Mouse (Mus musculus) lung, embryonic 15.5 days (tissue): ENCODE results near the gene Slc25a41. TPM values are rescaled to one million over a fixed set of nuclear protein-coding genes. Genes with fewer than 3 reads are reported as not detected.

Source experiments
- ATAC-seq: fragments of 200-750 bp; cut with Nextera tagmentation; 2 replicates; pipeline ENCODE4 v1.8.0; 2017; ENCODE audit warnings: moderate number of reproducible peaks, borderline replicate concordance; ENCODE audit not compliant: low FRiP score, low TSS enrichment; ENCODE audit errors: extremely low read depth
- H3K27ac ChIP-seq: fragments of 300-500 bp; sonication (generic); 2 replicates; pipeline ENCODE4 v1.5.1; 2015; ENCODE audit warnings: moderate library complexity, mild to moderate bottlenecking, inconsistent platforms
- H3K27me3 ChIP-seq: fragments of 300-500 bp; sonication (generic); 2 replicates; pipeline ENCODE4 v1.6.1; 2015; ENCODE audit warnings: inconsistent platforms
- H3K36me3 ChIP-seq: fragments of 300-500 bp; sonication (generic); 2 replicates; pipeline ENCODE4 v1.6.1; 2015; ENCODE audit warnings: inconsistent platforms
- H3K4me1 ChIP-seq: fragments of 300-500 bp; sonication (generic); 2 replicates; pipeline ENCODE4 v1.6.1; 2015; ENCODE audit warnings: inconsistent platforms
- H3K4me2 ChIP-seq: fragments of 300-500 bp; sonication (generic); 2 replicates; pipeline ENCODE4 v1.6.1; 2015; ENCODE audit warnings: inconsistent platforms, mild to moderate bottlenecking, moderate library complexity
- H3K4me3 ChIP-seq: fragments of 300-500 bp; sonication (generic); 2 replicates; pipeline ENCODE4 v1.5.1; 2015; ENCODE audit warnings: mild to moderate bottlenecking, inconsistent platforms
- H3K9ac ChIP-seq: fragments of 300-500 bp; sonication (generic); 2 replicates; pipeline ENCODE4 v1.6.1; 2015; ENCODE audit warnings: inconsistent platforms
- H3K9me3 ChIP-seq: fragments of 300-500 bp; sonication (generic); 2 replicates; pipeline ENCODE4 v1.6.1; 2016; ENCODE audit warnings: inconsistent platforms
- WGBS: fragments of 180-500 bp; shearing (Covaris S2); methylation state at CpG from one replicate; pipeline ENCODE4 v1.1.7; 2015; 5-methylcytosine and 5-hydroxymethylcytosine counted together
- polyA plus RNA-seq: library from polyadenylated mRNA; unstranded; fragments of >200 nt; fragmentation: Nextera tagmentation; extraction: Ambion mirVana; gene quantifications from 2 replicates; pipeline ENCODE4 v1.2.1, GENCODE M21; 2015

Gene Slc25a41
- polyA plus RNA-seq, 1 experiment from 2014 or later: 0.12 TPM

- H3K4me3 ChIP-seq: no peak overlapping the region
- H3K4me1 ChIP-seq: peaks cover 15% of the 10 kb centered on the region
- no peak overlapping the region for H3K9ac ChIP-seq
- no peak overlapping the region for H3K4me2 ChIP-seq
- H3K27me3 ChIP-seq: no peaks in the 10 kb centered on the region
- H3K36me3 ChIP-seq: peaks cover 61% of the 10 kb centered on the region
- no peak overlapping the region for H3K27ac ChIP-seq
- 89% methylated on average over 13 of the region's 13 CpGs for WGBS
- no peak for ATAC-seq
- H3K9me3 ChIP-seq: no peaks in the 10 kb centered on the region
Observed at GRCm38 (mm10) chr17:57007137-57007905, 34.1 kb downstream of the Slc25a41 start.

- WGBS: 86% methylated on average over 7 of the region's 7 CpGs
- H3K4me1 ChIP-seq: no peaks in the 10 kb centered on the region
- ATAC-seq: no peak
Observed at GRCm38 (mm10) chr17:57003994-57004393, 37.5 kb downstream of the Slc25a41 start.

GRCm38 (mm10) chr17:57001228-57001627, 40.2 kb downstream of the Slc25a41 start:
- H3K4me3 ChIP-seq: no peak overlapping the region
- WGBS: 51% methylated on average over 8 of the region's 8 CpGs
- ATAC-seq: no peak
- no peaks in the 10 kb centered on the region for H3K9me3 ChIP-seq
- no peak overlapping the region for H3K27ac ChIP-seq
- H3K27me3 ChIP-seq: no peaks in the 10 kb centered on the region
- peaks cover 9% of the 10 kb centered on the region for H3K4me1 ChIP-seq
- H3K36me3 ChIP-seq: peaks cover 41% of the 10 kb centered on the region
- H3K9ac ChIP-seq: no peak overlapping the region
- H3K4me2 ChIP-seq: no peak overlapping the region

More at GRCm38 (mm10) chr17:57003994-57004393, 37.5 kb downstream of the Slc25a41 start:
- Histone ChIP-seq H3K9ac (no peak overlapping the region), H3K9me3 (no peaks in the 10 kb centered on the region), H3K4me2 (no peak overlapping the region), H3K4me3 (no peak overlapping the region), H3K27ac (no peak overlapping the region), H3K36me3 (peaks cover 67% of the 10 kb centered on the region), H3K27me3 (no peaks in the 10 kb centered on the region)

- H3K36me3 ChIP-seq: peaks cover 42% of the 10 kb centered on the region
Observed at GRCm38 (mm10) chr17:56999968-57000609, 41.4 kb downstream of the Slc25a41 start, which contains the start of gene Pspn. Pspn (minus strand) TSS chr17:57000018.

GRCm38 (mm10) chr17:56999414-56999813, 42.0 kb downstream of the Slc25a41 start:
- Histone ChIP-seq H3K27me3 (no peaks in the 10 kb centered on the region), H3K4me2 (no peak overlapping the region), H3K36me3 (peaks cover 44% of the 10 kb centered on the region), H3K9ac (no peak overlapping the region), H3K4me1 (peaks cover 9% of the 10 kb centered on the region), H3K27ac (no peak overlapping the region), H3K4me3 (no peak overlapping the region), H3K9me3 (no peaks in the 10 kb centered on the region)
- no peak for ATAC-seq
- 88% methylated on average over 9 of the region's 9 CpGs for WGBS

More at GRCm38 (mm10) chr17:56999968-57000609, 41.4 kb downstream of the Slc25a41 start, which contains the start of gene Pspn:
- no peak for ATAC-seq
- Histone ChIP-seq H3K4me1 (peaks cover 9% of the 10 kb centered on the region), H3K9me3 (no peaks in the 10 kb centered on the region), H3K4me2 (no peak within 1 kb of the TSS), H3K27ac (no peak within 1 kb of the TSS), H3K4me3 (no peak within 1 kb of the TSS), H3K27me3 (no peaks in the 10 kb centered on the region), H3K9ac (no peak within 1 kb of the TSS)
- 83% methylated on average over 9 of the region's 9 CpGs for WGBS

- Histone ChIP-seq H3K4me3 (peak within 1 kb of the TSS; percentile 83), H3K9ac (peak within 1 kb of the TSS; percentile 69), H3K27me3 (no peaks in the 10 kb centered on the region), H3K36me3 (peaks cover 45% of the 10 kb centered on the region), H3K27ac (peak within 1 kb of the TSS; percentile 63), H3K4me2 (peak within 1 kb of the TSS; percentile 79), H3K4me1 (peaks cover 9% of the 10 kb centered on the region), H3K9me3 (no peaks in the 10 kb centered on the region)
- under 1% methylated on average over 38 of the region's 38 CpGs for WGBS
- ATAC-seq: peak; percentile 98
Observed at GRCm38 (mm10) chr17:56997029-56997667, 44.3 kb downstream of the Slc25a41 start, which contains the start of gene Alkbh7. Alkbh7 (plus strand) TSS chr17:56997339.

GRCm38 (mm10) chr17:56996506-56996905, 44.9 kb downstream of the Slc25a41 start:
- 70% methylated on average over 2 of the region's 2 CpGs for WGBS
- Histone ChIP-seq H3K9ac (no peak overlapping the region), H3K36me3 (peaks cover 45% of the 10 kb centered on the region), H3K27ac (no peak overlapping the region), H3K4me2 (peak overlapping the region; percentile 79; the same call in 1 of the 2 replicates), H3K4me1 (peaks cover 9% of the 10 kb centered on the region), H3K4me3 (peak overlapping the region; percentile 83; the same call in 1 of the 2 replicates), H3K9me3 (no peaks in the 10 kb centered on the region), H3K27me3 (no peaks in the 10 kb centered on the region)
- no peak for ATAC-seq

GRCm38 (mm10) chr17:56995046-56995445, 46.4 kb downstream of the Slc25a41 start:
- 86% methylated on average over 8 of the region's 8 CpGs for WGBS
- peaks cover 45% of the 10 kb centered on the region for H3K36me3 ChIP-seq

GRCm38 (mm10) chr17:56990966-56991365, 50.5 kb downstream of the Slc25a41 start:
- peaks cover 36% of the 10 kb centered on the region for H3K36me3 ChIP-seq
- H3K4me2 ChIP-seq: peak overlapping the region; percentile 89
- H3K9ac ChIP-seq: peak overlapping the region; percentile 81
- H3K27me3 ChIP-seq: no peaks in the 10 kb centered on the region
- H3K9me3 ChIP-seq: no peaks in the 10 kb centered on the region
- WGBS: 67% methylated on average over 2 of the region's 2 CpGs
- H3K4me1 ChIP-seq: peaks cover 10% of the 10 kb centered on the region
- no peak overlapping the region for H3K27ac ChIP-seq
- H3K4me3 ChIP-seq: peak overlapping the region; percentile 74
- no peak for ATAC-seq

More at GRCm38 (mm10) chr17:56995046-56995445, 46.4 kb downstream of the Slc25a41 start:
- Histone ChIP-seq H3K4me2 (no peak overlapping the region), H3K9ac (no peak overlapping the region), H3K4me1 (peaks cover 16% of the 10 kb centered on the region), H3K27me3 (no peaks in the 10 kb centered on the region), H3K9me3 (no peaks in the 10 kb centered on the region), H3K27ac (no peak overlapping the region), H3K4me3 (no peak overlapping the region)
- no peak for ATAC-seq

GRCm38 (mm10) chr17:56990115-56990746, 51.2 kb downstream of the Slc25a41 start, which contains the start of gene Clpp:
Clpp (plus strand) TSS chr17:56990305.
- WGBS: under 1% methylated on average over 52 of the region's 52 CpGs
- H3K4me2 ChIP-seq: peak within 1 kb of the TSS; percentile 89
- peak; percentile 97 for ATAC-seq
- no peaks in the 10 kb centered on the region for H3K9me3 ChIP-seq
- peak within 1 kb of the TSS; percentile 81 for H3K9ac ChIP-seq
- H3K4me1 ChIP-seq: peaks cover 10% of the 10 kb centered on the region
- peak within 1 kb of the TSS; percentile 79 for H3K27ac ChIP-seq
- peaks cover 29% of the 10 kb centered on the region for H3K36me3 ChIP-seq
- H3K4me3 ChIP-seq: peak within 1 kb of the TSS; percentile 74
- no peaks in the 10 kb centered on the region for H3K27me3 ChIP-seq

GRCm38 (mm10) chr17:56989467-56990114, 51.9 kb downstream of the Slc25a41 start:
- H3K27ac ChIP-seq: peak overlapping the region; percentile 79
- no peaks in the 10 kb centered on the region for H3K27me3 ChIP-seq
- H3K9me3 ChIP-seq: no peaks in the 10 kb centered on the region
- peak; percentile 92 for ATAC-seq
- peak overlapping the region; percentile 56 for H3K9ac ChIP-seq
- peaks cover 10% of the 10 kb centered on the region for H3K4me1 ChIP-seq
- peak overlapping the region; percentile 89 for H3K4me2 ChIP-seq
- WGBS: 1% methylated on average over 25 of the region's 25 CpGs
- peak overlapping the region; percentile 74 for H3K4me3 ChIP-seq
- peaks cover 22% of the 10 kb centered on the region for H3K36me3 ChIP-seq
